Comparison of ENCODE assay signal across 16 mouse cellular contexts in the genomic region with DNA sequence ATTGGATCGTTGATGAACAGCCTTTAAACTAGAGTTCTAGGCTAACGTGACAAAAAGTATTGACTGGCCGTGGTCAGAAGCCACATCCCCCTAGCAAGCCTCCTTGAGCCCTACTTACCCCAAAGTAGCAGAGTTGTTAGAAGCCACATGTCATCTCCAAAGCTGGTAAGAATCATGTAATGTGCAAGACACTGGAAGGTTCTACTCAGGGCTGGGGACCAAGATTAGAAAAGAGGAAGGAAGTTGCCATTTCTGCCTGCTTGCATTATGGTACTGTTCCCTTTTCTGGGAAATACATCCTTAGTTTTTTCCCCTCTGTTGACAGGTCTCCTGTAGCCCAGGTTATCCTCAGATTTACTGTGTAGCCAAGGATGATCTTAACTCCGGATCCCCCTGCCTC. TPM values are rescaled to one million over a fixed set of nuclear protein-coding genes. Genes with fewer than 3 reads are reported as not detected.
DNase-seq lines count a peak whose midpoint lies in the region; ATAC-seq and TF ChIP-seq lines count a peak whose summit lies in the region.
"Had no signal": no experiment of that assay in that cellular context is flagged by ENCODE, and none has a peak within 500 bp of the region (broad histone marks: within the 10 kb centered on the region; RNA-seq: fewer than 3 reads in every experiment).

TSS of gene Fcgr1 (minus strand) at position 183 of the 400 bp plus-strand sequence.

- WGBS in liver, embryonic 16.5 days (ENCODE audit: insufficient replicate concordance) = 15% methylated on average over 4 of the region's 4 CpGs
- 86% methylated on average over 4 of the region's 4 CpGs for WGBS in hindbrain, embryonic 14.5 days
- WGBS in cerebellum, adult 2 months = 85% methylated on average over 4 of the region's 4 CpGs

- TF ChIP-seq CTCF in cerebellum, adult 2 months (IDR thresholded peaks at IDR 0.05; ENCODE audit: borderline replicate concordance, insufficient read depth, low read depth, low read length) = no peak

- H3K36me3 ChIP-seq in liver, embryonic 16.5 days (ENCODE audit: control insufficient read depth, insufficient read depth) = no peaks in the 10 kb centered on the region
- no peaks in the 10 kb centered on the region for H3K36me3 ChIP-seq in hindbrain, embryonic 14.5 days (replicated peaks; ENCODE audit: control insufficient read depth, insufficient read depth)
- H3K36me3 ChIP-seq: hindbrain, embryonic 15.5 days; limb, embryonic 12.5 days; midbrain, embryonic 12.5 days had no signal

- no peak for TF ChIP-seq POLR2A in cerebellum, adult 2 months (IDR thresholded peaks at IDR 0.05; ENCODE audit: borderline replicate concordance, insufficient read depth, low read length)

- H3K4me3 ChIP-seq in brown adipose tissue, adult 24 weeks (ENCODE audit: insufficient read depth, low read depth, low read length) = peak within 1 kb of the TSS; percentile 40
- no peak within 1 kb of the TSS for H3K4me3 ChIP-seq in liver, embryonic 16.5 days (ENCODE audit: low read depth, low read length)
- no peak within 1 kb of the TSS for H3K4me3 ChIP-seq in hindbrain, embryonic 14.5 days (replicated peaks; ENCODE audit: low read length)
- H3K4me3 ChIP-seq in cerebellum, adult 2 months (replicated peaks; ENCODE audit: insufficient read depth, low read depth, low read length) = no peak within 1 kb of the TSS
- H3K4me3 ChIP-seq: forebrain, embryonic 13.5 days; hindbrain, embryonic 15.5 days; limb, embryonic 12.5 days; midbrain, embryonic 12.5 days had no signal

- ATAC-seq in liver, embryonic 16.5 days (ENCODE audit: low read depth) = peak; percentile 9; the same call in 1 of the 2 replicates
- ATAC-seq in hindbrain, embryonic 14.5 days (ENCODE audit: low FRiP score) = no peak
- ATAC-seq: CD4-positive, CD25-positive, alpha-beta regulatory T cell, adult 4 months; forebrain, embryonic 13.5 days had no signal

- H3K9ac ChIP-seq in liver, embryonic 16.5 days (ENCODE audit: low read depth, low read length) = no peak within 1 kb of the TSS
- H3K9ac ChIP-seq in hindbrain, embryonic 14.5 days = no peak within 1 kb of the TSS
- H3K9ac ChIP-seq: forebrain, embryonic 13.5 days; hindbrain, embryonic 15.5 days; limb, embryonic 12.5 days; midbrain, embryonic 12.5 days had no signal

- H3K4me1 ChIP-seq in brown adipose tissue, adult 24 weeks (ENCODE audit: control insufficient read depth, insufficient read depth, insufficient read length, low read length) = no peaks in the 10 kb centered on the region
- H3K4me1 ChIP-seq in liver, embryonic 16.5 days (ENCODE audit: control insufficient read depth, low read depth, low read length) = no peaks in the 10 kb centered on the region
- no peaks in the 10 kb centered on the region for H3K4me1 ChIP-seq in hindbrain, embryonic 14.5 days (replicated peaks; ENCODE audit: control insufficient read depth, insufficient read depth, low read length)
- H3K4me1 ChIP-seq in cerebellum, adult 2 months (ENCODE audit: control insufficient read depth, insufficient read depth, low read length) = no peaks in the 10 kb centered on the region
- H3K4me1 ChIP-seq: forebrain, embryonic 13.5 days; hindbrain, embryonic 15.5 days; limb, embryonic 12.5 days; midbrain, embryonic 12.5 days had no signal

- no peaks in the 10 kb centered on the region for H3K27me3 ChIP-seq in liver, embryonic 16.5 days (ENCODE audit: control insufficient read depth, insufficient read depth, low read depth, low read length)
- no peaks in the 10 kb centered on the region for H3K27me3 ChIP-seq in hindbrain, embryonic 14.5 days (ENCODE audit: control insufficient read depth, insufficient read depth, low read length)
- H3K27me3 ChIP-seq in cerebellum, adult 2 months (ENCODE audit: control insufficient read depth, insufficient read depth, low read length) = no peaks in the 10 kb centered on the region
- H3K27me3 ChIP-seq: hindbrain, embryonic 15.5 days; limb, embryonic 12.5 days; midbrain, embryonic 12.5 days had no signal

- H3K4me2 ChIP-seq in liver, embryonic 16.5 days (ENCODE audit: low read depth, low read length) = no peak within 1 kb of the TSS
- no peak within 1 kb of the TSS for H3K4me2 ChIP-seq in hindbrain, embryonic 14.5 days (replicated peaks)
- H3K4me2 ChIP-seq: forebrain, embryonic 13.5 days; hindbrain, embryonic 15.5 days; limb, embryonic 12.5 days; midbrain, embryonic 12.5 days had no signal

- no peaks in the 10 kb centered on the region for H3K9me3 ChIP-seq in liver, embryonic 16.5 days (replicated peaks; ENCODE audit: control insufficient read depth, low read length)
- no peaks in the 10 kb centered on the region for H3K9me3 ChIP-seq in hindbrain, embryonic 14.5 days (ENCODE audit: control insufficient read depth, low read length)
- H3K9me3 ChIP-seq: hindbrain, embryonic 15.5 days; midbrain, embryonic 12.5 days had no signal

- DNase-seq in lung, postnatal 36 days = peak; percentile 31
- no peak for DNase-seq in lung, postnatal 10 days
- no peak for DNase-seq in hindbrain, embryonic 14.5 days (ENCODE audit: low spot score)
- no peak for DNase-seq in cerebellum, adult 2 months
- no peak for DNase-seq in adrenal gland, adult 8-10 months
- DNase-seq: cerebellum, adult 18-20 months; embryo, embryonic 11 days; kidney, adult 18-20 months; right cerebral cortex, postnatal 14 days had no signal

- peak within 1 kb of the TSS; percentile 46 for H3K27ac ChIP-seq in brown adipose tissue, adult 24 weeks (replicated peaks; ENCODE audit: low read depth, low read length)
- no peak within 1 kb of the TSS for H3K27ac ChIP-seq in liver, embryonic 16.5 days (ENCODE audit: low read length)
- H3K27ac ChIP-seq in hindbrain, embryonic 14.5 days = no peak within 1 kb of the TSS
- no peak within 1 kb of the TSS for H3K27ac ChIP-seq in cerebellum, adult 2 months (ENCODE audit: insufficient read depth, low read length)
- H3K27ac ChIP-seq: forebrain, embryonic 13.5 days; hindbrain, embryonic 15.5 days; limb, embryonic 12.5 days; midbrain, embryonic 12.5 days had no signal

RNA-seq across cellular contexts. Expression of gene Fcgr1, which starts in this region (rescaled TPM):
- polyA plus RNA-seq in brown adipose tissue, adult 24 weeks (2012; ENCODE audit: insufficient read depth, insufficient read length, missing spikeins) = 1.3 and 2.1 TPM in 2 replicates
- polyA plus RNA-seq in liver, embryonic 16.5 days (2015; fragmentation: Nextera tagmentation; extraction: Ambion mirVana) = 3.8 and 4.5 TPM in 2 replicates
- polyA plus RNA-seq in hindbrain, embryonic 14.5 days (2014; fragmentation: Nextera tagmentation; extraction: Ambion mirVana) = 1.8 and 3.1 TPM in 2 replicates
- 2.0 TPM in 2 replicates for polyA plus RNA-seq in cerebellum, adult 2 months (2012; rRNA removed)
- total RNA-seq in adrenal gland, adult 8-10 months (2022) = 1 to 10 TPM; 2.2 to 4.3 (median 3.3) TPM
